Mouse (Mus musculus) olfactory bulb, adult 2 months (tissue): ENCODE results near the gene Tmem69. TPM values are rescaled to one million over a fixed set of nuclear protein-coding genes. Genes with fewer than 3 reads are reported as not detected.
A peak's percentile ranks its signal among the peaks of the same experiment; 100 is the strongest.

Experiments used
- H3K27ac ChIP-seq: fragments of 200-500 bp; 2 replicates; pipeline ENCODE4 v1.5.1; 2012; ENCODE audit warnings: low read depth, low read length; ENCODE audit not compliant: insufficient read depth
- H3K4me1 ChIP-seq: fragments of 200-500 bp; 2 replicates; pipeline ENCODE4 v1.6.1; 2012; ENCODE audit warnings: low read length; ENCODE audit not compliant: control insufficient read depth, insufficient read depth
- H3K4me3 ChIP-seq: fragments of 200-500 bp; 2 replicates; pipeline ENCODE4 v1.5.1; 2012; ENCODE audit warnings: mild to moderate bottlenecking, low read depth, low read length, moderate library complexity; ENCODE audit not compliant: insufficient read depth
- CTCF ChIP-seq: fragments of 200-500 bp; IDR thresholded peaks from 2 replicates; pipeline ENCODE4 v1.5.1; 2012; ENCODE audit warnings: low read depth, mild to moderate bottlenecking, low read length, moderate library complexity; ENCODE audit not compliant: insufficient read depth
- POLR2A ChIP-seq: fragments of 200-500 bp; IDR thresholded peaks from 2 replicates; pipeline ENCODE4 v1.6.1; 2012; ENCODE audit warnings: mild to moderate bottlenecking, low read depth, low read length, moderate library complexity; ENCODE audit not compliant: insufficient read depth
- WGBS: fragments of 180-500 bp; shearing (Covaris S2); methylation state at CpG from one replicate; pipeline ENCODE4 v1.1.7; 2018; 5-methylcytosine and 5-hydroxymethylcytosine counted together
- polyA plus RNA-seq: library from polyadenylated mRNA; stranded (reverse); fragments of >200 nt; gene quantifications from 2 replicates; pipeline ENCODE4 v1.2.4, GENCODE M21; 2012; ENCODE audit warnings: low replicate concordance; ENCODE audit not compliant: missing spikeins, insufficient read depth, insufficient read length

Gene Tmem69
- polyA plus RNA-seq, 1 experiment = not detected

GRCm38 (mm10) chr4:116553035-116553434, 2.7 kb downstream of the Tmem69 start:
- TF ChIP-seq POLR2A (no peak), CTCF (no peak)
- Histone ChIP-seq H3K4me1 (no peaks in the 10 kb centered on the region), H3K4me3 (no peak overlapping the region), H3K27ac (no peak overlapping the region)
- 64% methylated on average over 3 of the region's 3 CpGs for WGBS

GRCm38 (mm10) chr4:116550432-116550831, 5.3 kb downstream of the Tmem69 start:
- TF ChIP-seq POLR2A = no peak
- TF ChIP-seq CTCF = no peak
- Histone ChIP-seq H3K4me3 (no peak overlapping the region), H3K4me1 (no peaks in the 10 kb centered on the region), H3K27ac (no peak overlapping the region)
- WGBS = 84% methylated on average over 1 of the region's 1 CpGs

- Histone ChIP-seq H3K4me3 (no peak overlapping the region), H3K4me1 (no peaks in the 10 kb centered on the region), H3K27ac (no peak overlapping the region)
- no peak for TF ChIP-seq CTCF
- TF ChIP-seq POLR2A = no peak
- 95% methylated on average over 3 of the region's 3 CpGs for WGBS
Measured at GRCm38 (mm10) chr4:116537737-116538136, 18.0 kb downstream of the Tmem69 start.

GRCm38 (mm10) chr4:116536351-116536750, 19.4 kb downstream of the Tmem69 start:
- H3K4me3 ChIP-seq = no peak overlapping the region
- no peak overlapping the region for H3K27ac ChIP-seq
- TF ChIP-seq POLR2A = no peak
- TF ChIP-seq CTCF = no peak
- H3K4me1 ChIP-seq = no peaks in the 10 kb centered on the region

DNA sequence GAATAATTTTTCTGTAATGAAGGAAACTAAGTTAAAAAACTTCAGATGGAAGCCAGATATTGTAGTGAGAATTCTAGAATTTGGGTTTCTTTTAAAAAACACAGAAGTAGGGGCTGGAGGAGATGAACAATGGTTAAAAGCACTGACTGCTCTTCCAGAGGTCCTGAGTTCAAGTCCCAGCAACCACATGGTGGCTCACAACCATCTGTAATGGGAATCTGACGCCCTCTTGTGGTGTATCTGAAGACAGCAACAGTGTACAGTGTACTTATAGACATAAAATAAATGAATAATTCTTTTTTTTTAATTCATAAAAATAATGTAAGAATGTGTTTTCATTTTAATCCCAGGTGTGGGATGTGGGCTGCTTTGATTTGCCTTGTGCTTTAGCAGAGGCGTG, 24.6 kb downstream of the Tmem69 start:
- Histone ChIP-seq H3K4me1 (no peaks in the 10 kb centered on the region), H3K4me3 (no peak overlapping the region), H3K27ac (no peak overlapping the region)
- WGBS = 61% methylated on average over 2 of the region's 2 CpGs
- no peak for TF ChIP-seq POLR2A
- no peak for TF ChIP-seq CTCF

DNA sequence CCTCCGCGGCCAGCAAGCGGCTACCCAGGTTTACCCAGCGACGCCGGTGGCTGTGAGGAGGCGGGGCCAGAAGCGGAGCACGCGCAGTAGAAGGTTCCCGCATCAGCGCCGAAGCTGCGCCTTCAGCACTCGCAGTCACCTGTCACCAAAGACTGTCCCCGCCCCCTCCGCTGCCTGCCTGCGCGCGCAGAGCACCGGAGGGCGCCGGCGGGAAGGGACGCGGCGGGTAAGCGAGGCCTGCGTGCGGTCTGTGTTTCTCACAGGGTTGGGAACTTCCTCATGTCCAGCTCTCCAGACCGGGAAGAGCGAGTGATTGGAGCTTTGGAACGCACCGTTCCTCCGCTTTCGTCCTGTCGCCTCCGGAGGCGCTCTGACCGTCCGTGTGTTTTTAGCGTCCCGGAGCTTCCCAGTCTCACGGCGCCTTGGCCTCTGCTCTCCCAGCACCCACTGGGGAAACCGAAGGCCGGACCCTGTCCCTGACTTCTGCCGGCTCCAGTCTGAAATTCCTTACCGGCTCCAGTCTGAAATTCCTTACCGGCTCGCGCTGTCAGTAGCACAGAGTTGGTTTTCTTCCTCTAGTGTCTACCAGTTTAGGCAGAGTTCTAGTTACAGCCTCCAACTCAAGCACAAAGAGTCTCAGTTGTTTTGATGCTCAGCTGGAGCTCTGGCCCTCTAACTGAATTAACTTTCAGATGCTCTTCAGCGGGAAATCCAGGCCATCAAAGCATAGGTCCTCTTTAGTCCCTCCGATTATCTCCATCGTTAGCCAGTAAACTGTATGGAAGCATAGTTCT, 48.1 kb downstream of the Tmem69 start, which contains the start of gene Ipp:
TSS of gene Ipp (plus strand) at position 125 of the 794 bp plus-strand sequence.
- under 1% methylated on average over 55 of the region's 55 CpGs for WGBS
- peak within 1 kb of the TSS; percentile 66 for H3K4me3 ChIP-seq
- no peaks in the 10 kb centered on the region for H3K4me1 ChIP-seq
- TF ChIP-seq POLR2A = peak; percentile 95
- peak; percentile 45; the same call in 1 of the 2 replicates for TF ChIP-seq CTCF
- H3K27ac ChIP-seq = peak within 1 kb of the TSS; percentile 57

DNA sequence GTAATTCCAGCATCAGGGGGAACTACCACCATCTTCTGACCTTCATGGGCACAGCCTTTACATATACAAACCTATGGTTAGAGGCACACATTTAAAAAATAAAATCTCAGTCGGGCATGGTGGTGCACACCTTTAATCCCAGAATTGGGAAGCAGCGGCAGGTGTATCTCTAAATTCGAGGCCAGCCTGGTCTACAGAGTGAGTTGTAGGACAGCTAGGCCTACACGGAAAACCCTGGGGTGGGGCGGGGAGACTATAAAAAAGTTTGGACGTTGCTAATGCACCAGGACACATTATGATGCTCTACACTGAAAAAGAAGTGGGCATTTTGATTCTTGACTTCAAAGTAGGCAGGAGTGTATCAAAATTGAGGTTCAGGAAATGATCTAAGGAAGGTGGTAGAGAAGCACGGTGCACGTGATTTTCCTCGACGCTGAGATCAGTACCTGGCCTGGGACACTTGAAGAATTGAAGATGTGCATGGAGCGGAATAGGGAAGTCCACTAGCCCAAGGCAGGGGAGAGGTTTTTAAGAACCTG, 48.8 kb downstream of the Tmem69 start:
- Histone ChIP-seq H3K4me3 (peak overlapping the region; percentile 66), H3K27ac (peak overlapping the region; percentile 57; the same call in 1 of the 2 replicates), H3K4me1 (no peaks in the 10 kb centered on the region)
- TF ChIP-seq CTCF (no peak), POLR2A (no peak)
- WGBS = 23% methylated on average over 11 of the region's 11 CpGs

Other genes starting within 250 kb of the Tmem69 start
- 867 TPM in 1 of 2 replicates, not detected in the other for gene Mast2, start 91.8 kb downstream of the Tmem69 start, polyA plus RNA-seq
- not detected in 2 replicates for gene Ipp, start 48.4 kb downstream of the Tmem69 start, polyA plus RNA-seq
- 174 TPM in 1 of 2 replicates, not detected in the other for gene Gpbp1l1, start 1.7 kb upstream of the Tmem69 start, polyA plus RNA-seq
- gene Ccdc17, start 40.7 kb upstream of the Tmem69 start, polyA plus RNA-seq = not detected in 2 replicates
- gene Nasp, start 72.0 kb upstream of the Tmem69 start, polyA plus RNA-seq = not detected in 2 replicates
- 1,277 TPM in 1 of 2 replicates, not detected in the other for gene Akr1a1, start 95.7 kb upstream of the Tmem69 start, polyA plus RNA-seq
- 633 TPM in 1 of 2 replicates, not detected in the other for gene Prdx1, start 129.6 kb upstream of the Tmem69 start, polyA plus RNA-seq
- gene Mmachc, start 152.5 kb upstream of the Tmem69 start, polyA plus RNA-seq = not detected in 2 replicates
- not detected in 2 replicates for gene Ccdc163, start 152.6 kb upstream of the Tmem69 start, polyA plus RNA-seq
- not detected in 2 replicates for gene Tesk2, start 165.0 kb upstream of the Tmem69 start, polyA plus RNA-seq